Mouse (Mus musculus) B cell, adult 2 months (primary cell): Measurements from ENCODE around the gene Gm20521.

Source experiments
- DNase-seq, 2 experiments: peaks; one replicate each; pipeline ENCODE4 v3.0.0; 2022

Gene Gm20521

DNA sequence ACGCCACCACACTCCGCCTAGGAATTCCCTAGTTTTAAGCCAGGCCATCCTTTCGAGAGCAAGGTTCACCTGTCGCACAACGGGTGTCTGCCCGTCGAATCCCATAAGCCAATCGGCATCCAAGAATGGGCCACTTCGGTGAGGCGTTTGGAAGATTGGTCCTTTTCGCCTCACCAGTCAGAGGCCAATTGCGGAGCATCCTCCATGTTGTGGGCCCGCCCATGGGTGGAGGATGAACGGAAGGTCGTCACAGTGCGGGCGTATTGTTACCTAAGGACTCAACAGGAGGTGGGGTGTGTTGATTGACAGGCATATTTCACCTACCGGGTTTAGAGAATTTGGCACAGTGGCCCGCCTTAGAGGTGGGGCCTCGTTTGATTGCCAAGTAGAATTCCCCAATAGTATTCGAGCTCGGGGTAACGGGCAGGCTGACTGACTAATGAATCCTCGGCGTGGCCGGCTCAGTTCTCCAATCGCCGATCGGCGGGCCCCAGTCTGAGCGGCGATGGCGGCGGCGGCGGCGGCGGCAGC lies 10.5 kb downstream of the Gm20521 start:
- peak; percentile 94 to 96 for DNase-seq

DNA sequence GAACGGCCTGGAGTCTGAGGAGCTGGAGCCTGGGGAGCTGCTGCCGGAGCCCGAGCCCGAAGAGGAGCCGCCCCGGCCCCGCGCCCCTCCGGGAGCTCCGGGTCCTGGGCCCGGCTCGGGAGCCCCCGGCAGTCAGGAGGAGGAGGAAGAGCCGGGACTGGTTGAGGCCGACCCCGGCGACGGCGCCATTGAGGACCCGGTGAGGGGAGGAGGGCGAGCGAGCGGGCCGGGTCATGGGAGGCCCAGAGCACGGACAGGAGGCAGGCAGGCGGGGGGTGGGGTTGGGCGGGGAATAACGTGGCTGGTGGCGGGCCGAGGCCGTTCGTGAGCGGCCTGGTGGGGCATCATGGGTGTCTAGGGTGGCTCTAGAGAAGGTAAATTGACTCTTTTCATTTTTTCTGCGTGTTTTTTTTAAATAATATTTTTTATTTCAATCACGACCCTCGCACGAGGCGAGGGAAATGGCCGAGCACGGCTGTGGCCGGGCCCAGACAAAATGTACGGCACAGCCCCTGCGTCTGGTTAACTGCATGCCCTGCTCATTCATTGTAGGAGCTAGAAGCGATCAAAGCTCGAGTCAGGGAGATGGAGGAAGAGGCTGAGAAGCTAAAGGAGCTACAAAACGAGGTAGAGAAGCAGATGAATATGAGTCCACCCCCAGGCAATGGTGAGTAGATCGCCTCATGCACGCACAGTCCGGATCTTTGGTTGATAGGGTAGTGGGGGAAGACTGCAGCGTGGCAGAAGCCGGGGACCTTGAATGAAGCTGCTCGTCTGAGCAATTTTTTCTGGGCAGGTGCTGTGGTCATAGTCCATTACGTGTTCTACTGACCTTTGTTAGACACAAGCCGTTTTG lies 11.3 kb downstream of the Gm20521 start:
- peak; percentile 41 to 66 for DNase-seq

DNA sequence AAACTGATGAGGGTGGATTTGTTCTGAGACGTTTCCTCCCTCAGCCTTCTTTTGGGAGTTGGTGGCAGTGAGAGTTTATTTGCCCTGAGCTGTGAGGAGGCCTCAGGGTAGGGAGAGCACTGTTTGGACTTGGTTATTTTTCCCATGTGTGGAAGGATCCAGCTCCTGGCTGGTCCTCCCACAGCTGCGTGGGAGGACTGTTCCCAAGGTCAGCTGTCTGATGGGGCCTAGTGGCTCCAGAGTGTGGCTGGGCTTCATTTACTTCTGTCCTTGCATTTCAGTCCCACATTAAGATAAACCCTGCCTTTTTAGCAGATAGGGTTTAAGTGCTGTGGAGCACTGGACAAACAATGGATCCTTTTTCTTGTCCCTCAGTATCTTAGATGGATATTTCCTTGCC lies 14.2 kb downstream of the Gm20521 start:
- no peak for DNase-seq

DNA sequence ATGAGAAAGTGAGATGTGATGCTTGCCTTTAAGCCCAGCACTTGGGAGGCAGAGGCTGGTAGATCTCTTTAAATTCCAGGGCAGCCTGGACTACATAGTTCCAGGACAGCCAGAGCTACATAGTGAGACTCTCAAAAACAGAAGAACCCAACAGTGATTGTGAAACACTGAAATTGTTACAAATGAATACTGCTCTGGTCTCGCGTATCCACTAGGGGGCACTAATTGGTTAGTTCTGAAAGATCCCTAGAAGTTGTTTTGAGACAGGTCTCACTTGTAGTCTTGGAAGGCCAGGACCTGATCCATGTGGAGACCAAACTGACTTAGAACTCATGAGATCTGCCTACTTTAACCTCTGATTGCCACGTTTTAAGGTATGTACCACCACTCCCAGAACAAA lies 17.1 kb downstream of the Gm20521 start:
- DNase-seq = peak; percentile 67 to 72

DNA sequence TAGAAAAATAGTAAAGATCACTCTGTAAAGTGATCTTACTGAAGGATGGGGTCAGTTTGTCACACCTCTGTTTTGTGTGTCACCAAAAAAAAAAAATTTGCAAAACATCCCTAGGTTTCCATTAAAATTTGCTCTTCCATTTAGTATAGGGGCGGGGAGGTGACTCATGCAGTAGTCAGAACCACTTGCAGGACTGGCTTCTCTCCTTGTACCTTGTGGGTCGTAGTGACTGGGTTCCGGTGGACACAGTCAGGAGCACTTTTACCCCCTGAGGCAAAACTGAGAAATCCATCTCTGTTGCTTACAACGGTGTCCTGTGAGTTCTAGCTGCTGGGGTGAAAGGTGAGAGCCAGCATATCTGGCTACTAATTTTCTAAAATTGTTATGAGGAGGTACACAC lies 20.4 kb downstream of the Gm20521 start:
- DNase-seq = no peak

DNA sequence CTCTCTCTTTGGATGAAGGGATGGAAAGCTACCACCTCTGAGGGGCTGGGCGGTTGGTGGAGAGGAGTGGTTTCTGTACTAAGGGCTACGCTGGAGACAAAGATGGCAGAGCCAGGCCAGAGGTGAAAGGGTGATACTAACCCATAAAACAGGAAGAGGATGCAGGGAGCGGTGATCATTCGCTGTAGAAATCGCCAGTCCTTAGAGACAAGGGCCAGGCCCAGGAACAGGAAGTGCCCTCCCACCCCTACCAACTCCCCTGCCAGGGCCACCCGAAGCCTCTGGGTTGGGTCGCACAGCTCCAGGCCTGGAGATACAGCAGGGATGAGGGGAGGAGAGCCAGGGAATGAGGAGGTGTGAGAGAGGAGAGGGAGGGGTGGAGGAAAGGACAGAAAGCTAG lies 25.4 kb downstream of the Gm20521 start:
- no peak for DNase-seq

DNA sequence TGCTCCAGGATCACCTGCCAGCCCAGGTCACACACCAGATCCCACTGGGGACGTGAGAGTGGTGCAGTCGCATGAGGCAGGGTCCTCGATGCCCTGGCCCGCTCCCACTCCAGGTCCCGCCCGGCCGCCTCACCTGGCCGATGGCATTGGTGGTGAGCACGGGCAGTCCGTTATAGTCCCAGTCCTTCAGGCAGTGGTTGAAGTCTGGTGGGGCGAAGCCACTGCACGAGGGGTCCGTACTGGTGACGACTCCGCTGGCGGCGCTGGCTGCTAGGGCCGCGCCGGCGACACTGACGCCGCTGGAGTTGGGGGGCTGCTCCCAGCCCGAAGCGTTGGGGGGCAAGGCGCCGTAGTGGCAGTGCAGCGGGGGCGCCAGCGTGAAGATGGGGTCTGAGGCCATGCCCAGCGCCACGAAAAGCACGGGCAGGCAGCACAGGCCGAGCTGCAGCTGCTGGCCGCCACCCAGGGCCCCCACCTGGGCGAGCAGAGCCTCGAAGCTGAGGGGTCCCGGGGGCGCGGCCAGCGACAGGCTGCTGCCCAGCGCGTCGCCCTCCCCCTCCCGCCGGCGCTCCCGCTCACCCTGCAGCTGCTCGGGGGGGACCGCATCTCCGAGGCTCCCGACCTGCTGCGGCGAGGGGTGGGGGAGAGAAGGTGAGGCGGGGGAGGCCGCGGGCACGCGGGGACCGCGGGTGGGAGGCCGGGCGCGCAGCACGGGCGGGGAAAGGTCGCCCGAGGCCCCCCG lies 29.0 kb downstream of the Gm20521 start:
- DNase-seq = no peak

DNA sequence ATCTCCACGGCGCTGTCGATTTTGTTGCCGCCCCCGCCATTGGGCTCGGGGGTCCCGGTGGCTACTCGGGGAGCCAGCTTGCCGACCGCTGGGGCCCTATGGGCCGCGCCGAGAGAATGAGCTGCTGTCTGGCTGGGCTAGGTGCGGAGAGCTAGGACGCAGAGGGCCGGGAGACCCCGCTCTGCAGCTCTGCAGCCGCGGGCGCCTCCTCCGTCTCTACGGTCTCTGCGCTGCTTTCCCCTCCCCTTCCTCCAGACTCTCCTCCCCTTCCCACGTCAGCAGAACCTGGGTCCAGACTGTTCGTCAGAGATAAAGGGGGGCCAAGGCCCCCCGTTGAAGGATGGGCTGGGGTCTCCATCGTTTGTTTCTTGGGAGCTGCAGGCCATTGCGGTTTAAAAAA lies 29.6 kb downstream of the Gm20521 start, which contains the start of gene Slc22a17:
TSS of gene Slc22a17 (minus strand) at position 247 of the 400 bp plus-strand sequence.
- DNase-seq = peak; percentile 55 to 63

DNA sequence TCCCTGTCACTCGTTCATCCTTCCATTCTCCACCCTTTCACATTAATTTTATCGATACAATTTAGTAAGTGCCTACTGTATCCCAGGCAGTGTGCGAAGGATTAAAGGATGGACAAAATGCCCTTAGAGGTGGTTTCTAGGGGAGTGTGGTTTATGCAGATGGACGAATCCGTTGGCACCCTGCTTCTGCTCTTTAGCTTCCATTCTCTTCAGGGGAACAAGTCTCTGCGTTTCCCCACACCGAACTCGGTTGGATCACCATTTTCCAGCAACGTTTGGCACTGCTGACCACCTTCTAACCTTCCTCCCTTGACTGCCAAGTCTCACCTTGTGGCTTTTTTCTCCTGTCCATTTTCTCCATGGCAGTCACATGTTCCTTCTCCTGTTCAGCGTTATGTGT lies 30.1 kb downstream of the Gm20521 start:
- DNase-seq = no peak

DNA sequence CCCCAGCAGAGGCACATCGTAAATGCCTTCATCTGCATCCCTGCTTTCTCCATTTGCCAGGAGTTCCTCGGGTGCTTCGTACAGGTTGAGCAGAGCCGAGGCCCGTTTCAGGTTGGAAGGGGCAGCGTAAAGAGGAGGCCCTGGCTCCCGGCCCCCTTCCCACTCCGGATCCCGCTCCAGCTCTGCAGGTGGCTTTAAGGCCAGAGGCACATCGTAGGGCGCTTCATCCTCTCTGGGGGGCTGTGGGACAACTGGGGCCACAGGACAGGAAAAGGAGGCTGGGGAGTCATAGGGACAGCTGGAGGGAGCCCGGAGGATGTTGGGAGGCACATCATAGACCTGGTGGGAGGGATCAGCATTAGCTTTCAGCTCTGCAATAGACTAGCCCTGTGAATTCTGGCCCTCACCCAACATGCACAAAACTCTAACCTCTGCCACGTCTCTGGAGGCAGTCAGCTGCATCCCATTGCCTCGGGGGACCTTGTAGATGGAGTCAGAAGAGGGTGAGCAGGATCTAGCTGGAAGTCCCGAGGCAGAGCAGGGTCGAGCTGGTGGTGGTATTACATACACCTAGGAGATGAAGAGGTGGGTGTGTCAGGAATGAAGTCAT lies 36.9 kb downstream of the Gm20521 start:
- DNase-seq = no peak

DNA sequence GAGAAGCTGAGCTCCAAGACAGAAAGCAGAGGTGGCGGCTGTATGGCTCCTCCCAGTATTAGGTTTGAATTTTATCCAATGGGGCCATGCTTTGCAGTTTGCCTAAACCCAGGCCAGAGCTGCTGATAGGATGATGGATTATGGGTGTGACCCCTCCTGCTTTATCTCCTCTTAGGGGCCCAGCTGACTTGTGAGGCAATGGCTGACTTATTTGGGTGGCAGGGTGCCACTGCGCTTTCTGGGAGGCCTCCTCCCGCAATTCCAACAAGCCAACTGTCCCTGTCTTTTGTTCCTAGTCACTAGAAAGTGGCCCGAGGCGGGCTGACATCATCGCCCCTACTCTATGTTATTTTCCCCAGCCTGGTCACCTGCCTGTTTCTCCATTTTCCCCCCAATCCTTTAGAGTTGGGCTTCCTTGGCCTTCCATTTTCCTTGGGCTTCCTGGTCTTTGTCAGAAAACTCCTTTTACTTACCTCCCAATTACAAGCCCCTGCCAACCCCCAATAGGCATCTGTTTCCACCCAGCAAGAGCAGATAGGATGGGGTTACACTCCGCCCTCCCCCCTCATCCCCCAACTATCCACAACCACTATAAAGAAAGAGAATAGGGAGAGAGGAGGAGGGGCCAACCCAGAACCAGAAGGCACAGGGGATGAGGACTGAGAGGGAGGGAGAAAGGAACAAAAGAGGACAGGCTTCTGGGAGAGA lies 41.6 kb downstream of the Gm20521 start:
- no peak for DNase-seq

DNA sequence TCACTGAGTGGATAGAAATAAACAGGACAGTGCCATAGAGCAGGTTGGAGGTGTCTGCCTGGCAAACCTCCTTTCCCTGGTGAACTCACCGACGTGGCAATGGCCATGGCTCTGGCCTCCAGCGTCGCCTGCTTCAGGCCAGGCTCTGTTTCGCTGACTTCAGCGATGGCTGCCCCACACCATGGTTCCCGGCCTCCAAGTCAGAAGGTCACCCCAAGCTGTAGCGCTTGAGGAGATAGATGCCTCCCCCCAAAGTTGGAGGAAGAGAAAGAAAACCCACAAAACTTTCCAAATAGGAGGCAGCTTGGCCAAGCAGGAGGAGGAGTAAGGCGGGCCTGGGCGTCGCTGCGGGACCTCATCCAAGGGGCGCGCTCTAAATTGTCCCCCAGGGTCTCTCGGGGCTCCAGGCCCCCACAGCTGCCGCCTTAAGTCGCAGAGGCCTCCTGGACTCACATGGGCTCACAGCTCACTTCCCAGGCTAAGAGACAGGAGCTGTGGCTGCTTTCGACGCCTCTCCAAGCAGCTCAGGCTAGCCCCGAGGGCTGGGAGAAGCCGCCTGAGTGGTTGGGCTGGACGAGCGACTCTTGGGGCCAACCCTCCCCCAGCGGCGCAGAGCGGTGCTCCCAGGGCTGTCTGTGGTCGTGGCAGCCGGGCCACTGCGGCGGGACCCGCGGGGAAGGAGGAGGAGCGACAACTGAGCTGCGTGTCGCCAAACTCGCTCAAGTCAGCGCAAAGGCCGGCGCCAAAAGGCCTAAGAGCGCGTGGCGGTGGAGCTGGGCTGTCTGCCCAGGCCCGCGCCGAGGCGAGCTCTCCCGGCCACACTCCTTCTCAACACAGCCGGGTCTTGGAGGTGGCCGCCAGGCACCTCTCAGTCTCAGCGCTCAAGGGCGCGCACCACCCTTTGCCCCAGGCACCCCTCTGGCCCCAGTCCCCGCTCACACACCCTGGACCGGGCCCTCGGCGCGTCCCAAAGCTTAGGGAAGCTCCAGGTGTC lies 42.4 kb downstream of the Gm20521 start, which contains the start of gene Efs:
TSS of gene Efs (minus strand) at position 778 of the 994 bp plus-strand sequence.
- no peak for DNase-seq

DNA sequence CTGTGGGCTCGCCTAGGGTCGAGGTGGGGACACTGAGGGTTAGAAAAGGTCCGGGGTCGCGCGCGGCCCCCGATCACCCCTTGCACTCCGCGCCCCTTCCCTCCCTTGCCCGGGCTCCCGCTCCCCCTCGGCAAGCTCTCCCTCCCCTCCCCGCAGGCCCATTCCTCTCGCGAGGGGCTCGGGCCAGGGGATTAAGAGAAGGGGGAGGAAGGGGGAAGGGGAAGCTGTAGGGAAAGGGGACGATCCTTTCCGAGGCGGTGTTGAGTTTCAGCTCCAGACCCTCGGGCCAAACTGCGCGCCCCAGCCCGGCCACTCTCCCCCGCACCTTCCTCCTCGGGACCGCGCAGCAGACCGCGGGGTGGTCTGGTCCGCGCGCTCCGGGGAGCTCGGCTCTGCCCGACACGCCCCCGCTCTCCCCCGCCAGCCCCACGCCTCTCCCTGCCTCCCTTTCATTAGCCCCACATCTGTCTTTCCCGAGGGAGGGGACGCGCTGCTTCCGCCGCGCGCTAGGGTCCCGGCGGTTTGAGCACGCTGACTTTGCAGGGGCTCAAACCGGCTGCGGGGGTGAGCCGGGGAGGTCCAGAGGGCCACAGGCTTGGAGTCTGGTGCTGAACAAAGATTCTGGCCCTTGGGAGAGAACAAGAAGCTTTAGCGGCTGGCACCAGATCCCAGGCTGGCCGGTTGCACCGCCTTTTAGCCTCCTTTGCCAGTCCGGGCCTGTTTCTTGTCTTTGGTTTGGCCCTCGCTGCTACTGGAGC lies 43.3 kb downstream of the Gm20521 start:
- no peak for DNase-seq

DNA sequence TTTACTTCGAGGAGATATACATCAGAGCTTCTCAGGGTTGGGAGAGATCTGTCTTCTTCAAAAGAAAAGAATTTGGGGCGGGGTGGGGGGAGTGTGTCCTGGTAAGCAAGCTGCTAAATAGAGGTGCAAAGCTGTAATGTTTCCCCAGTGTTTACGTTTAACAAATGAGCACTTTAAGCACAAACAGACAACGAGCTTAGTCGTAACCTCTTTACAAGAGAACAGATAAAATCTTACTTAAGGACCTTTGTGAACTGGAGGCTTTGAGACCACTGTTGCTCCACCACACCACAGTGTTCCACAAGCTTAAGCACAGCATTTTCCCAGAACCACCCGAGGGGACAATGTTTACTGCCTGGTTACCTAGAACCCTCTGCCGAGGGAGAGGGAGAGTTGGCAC lies 44.1 kb downstream of the Gm20521 start:
- DNase-seq = no peak

DNA sequence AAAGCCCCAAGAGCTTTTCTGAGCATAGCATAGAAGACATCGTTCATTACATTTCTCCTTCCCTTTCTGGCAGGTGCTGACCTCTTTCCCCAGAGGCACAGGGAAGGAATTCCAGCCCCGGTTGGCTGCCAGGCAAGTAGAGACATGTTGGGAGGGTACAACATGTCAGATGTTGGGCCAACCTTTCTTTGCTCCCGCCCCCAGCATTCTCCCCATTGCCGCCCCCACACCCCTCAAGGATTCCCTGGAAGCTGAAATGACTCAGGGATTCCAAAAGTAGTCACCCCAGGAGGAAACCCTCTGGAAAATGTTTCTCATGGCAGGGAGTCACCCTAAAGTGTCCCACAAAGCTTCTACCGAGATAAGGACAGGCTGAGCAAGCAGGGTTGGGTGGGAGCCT lies 46.6 kb downstream of the Gm20521 start:
- no peak for DNase-seq

DNA sequence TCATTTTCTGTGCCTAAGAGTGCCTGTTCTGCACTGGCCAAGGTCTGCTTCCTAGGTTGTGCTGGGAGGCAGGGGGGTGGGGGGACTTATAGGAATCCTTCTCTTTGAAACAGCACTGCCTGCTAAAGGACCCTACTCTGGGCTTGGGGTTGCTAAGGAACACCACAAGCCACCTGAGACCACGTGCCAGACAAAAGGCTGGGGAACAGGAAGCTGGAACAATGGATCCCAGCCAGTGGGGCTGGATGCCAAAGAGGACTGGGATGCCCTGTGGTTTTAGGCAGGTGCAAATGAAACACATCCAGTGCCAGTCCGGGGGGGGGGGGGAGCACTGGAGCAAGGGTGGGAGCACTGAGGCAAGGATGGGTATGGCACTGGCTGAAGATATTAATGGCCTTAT lies 47.2 kb downstream of the Gm20521 start:
- DNase-seq = no peak

DNA sequence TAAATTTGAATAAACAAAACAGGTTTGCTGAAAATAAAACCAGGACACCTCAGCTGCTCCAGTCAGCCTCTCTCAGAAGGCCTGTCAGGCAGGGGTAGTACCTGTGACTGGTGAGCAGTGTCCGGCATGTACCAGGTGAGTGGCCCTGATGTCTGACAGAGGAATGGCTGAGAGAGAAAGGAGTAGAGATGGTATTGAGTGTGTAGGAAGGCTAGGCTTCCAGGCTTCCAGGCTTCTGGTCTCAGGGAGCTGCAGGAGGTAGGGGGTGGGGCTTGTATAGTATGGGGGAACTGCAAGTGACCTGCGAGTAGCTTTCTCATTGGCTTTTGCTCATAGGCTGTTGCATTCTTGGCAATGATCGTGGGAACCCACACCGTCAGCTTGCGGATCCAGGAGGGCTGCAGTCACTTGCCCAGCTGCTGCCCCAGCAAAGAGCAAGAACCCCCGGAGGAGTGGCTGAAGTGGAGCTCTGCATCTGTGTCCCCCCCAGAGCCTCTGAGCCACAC lies 49.5 kb downstream of the Gm20521 start, which contains the start of gene Il25:
TSS of gene Il25 (plus strand) at position 51 of the 506 bp plus-strand sequence.
- DNase-seq = no peak

DNA sequence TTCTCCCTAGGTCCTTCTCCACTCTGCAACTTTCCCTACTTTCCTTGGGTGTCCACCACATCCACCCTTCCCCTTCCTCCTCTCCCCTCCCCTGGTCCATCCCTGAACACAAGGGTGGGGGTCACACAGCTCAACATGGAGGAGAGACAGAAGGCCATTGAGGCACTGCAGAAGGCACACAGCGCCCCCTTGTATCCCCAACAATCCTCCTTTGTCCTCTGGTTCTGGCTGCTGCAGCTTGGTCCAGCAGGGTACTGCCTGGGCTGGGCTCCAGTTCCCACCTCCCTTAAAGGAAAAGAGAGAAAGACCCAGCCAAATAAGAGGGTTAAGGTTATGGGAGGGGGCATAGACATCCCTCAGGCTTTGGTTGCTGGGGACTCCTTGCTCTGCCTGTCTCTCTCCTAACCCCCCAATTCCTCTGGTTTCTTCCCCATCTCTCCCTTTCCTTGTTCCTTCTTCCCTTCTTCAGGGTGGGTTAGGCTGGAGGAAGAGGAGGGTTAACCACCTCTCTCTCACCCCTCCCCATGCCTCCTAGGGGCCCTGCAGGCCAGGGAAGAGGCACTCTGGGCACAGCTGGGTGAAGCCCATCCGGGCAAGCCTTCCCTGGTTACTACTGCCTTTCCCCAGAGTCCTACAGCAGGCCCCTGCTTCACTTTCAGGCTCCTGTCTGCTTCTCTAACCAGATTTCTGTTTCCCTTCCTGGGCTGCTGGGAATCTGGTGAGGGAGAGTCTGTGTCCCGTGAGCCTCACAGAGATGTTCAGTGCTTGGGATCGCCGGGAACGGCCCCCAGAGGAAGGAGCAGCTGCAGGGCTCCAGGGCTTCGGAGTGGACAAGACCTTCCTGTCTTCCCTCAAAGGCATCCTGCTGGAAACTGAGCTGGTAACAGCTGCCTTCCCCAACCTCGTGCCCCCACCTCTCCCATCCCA lies 52.9 kb downstream of the Gm20521 start, which contains the start of gene Cmtm5:
TSS of gene Cmtm5 (plus strand) at position 358 of the 927 bp plus-strand sequence.
- no peak for DNase-seq

DNA sequence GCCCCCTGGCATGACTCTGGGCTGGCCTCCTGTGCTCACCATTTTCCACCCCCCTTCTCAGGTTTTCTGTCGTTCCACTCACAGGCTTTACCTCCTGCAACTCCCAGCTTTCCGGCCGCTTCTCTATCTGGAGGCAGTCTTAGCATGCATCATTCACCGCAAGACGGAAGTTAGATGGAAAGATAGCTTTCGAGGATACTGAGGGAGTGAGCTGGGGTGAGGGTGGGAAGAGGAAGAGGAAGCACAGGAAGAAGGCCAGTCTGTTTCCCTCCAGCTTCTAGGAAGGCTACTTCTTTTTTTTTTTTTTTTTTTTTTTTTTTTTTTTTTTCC lies 53.6 kb downstream of the Gm20521 start:
- no peak for DNase-seq
